Mouse (Mus musculus) liver, embryonic 11.5 days (tissue): ENCODE measurements around the gene Rnf111. TPM values are rescaled to one million over a fixed set of nuclear protein-coding genes. Genes with fewer than 3 reads are reported as not detected.
"Not testable (repeated sequence)": the region's sequence is repeated elsewhere in the genome, so short reads cannot be mapped to it uniquely, and the experiment has no call there.

Experiments
- ATAC-seq: fragments of 200-750 bp; cut with Nextera tagmentation; replicated peaks from 2 replicates; pipeline ENCODE4 v1.8.0; 2017; ENCODE audit warnings: moderate number of reproducible peaks, mild to moderate bottlenecking, moderate TSS enrichment, moderate library complexity; ENCODE audit not compliant: low FRiP score
- DNase-seq: peaks from one replicate; pipeline ENCODE4 v3.0.0-alpha.2; 2017; ENCODE audit warnings: low spot score
- H3K27ac ChIP-seq: fragments of 300-500 bp; sonication (generic); 2 replicates; pipeline ENCODE4 v1.5.1; 2014; ENCODE audit warnings: mild to moderate bottlenecking, low read depth, low read length, control low read depth
- H3K27me3 ChIP-seq: fragments of 300-500 bp; sonication (generic); replicated peaks from 2 replicates; pipeline ENCODE4 v1.6.1; 2014; ENCODE audit warnings: low read length, mixed read lengths; ENCODE audit not compliant: control insufficient read depth, insufficient read depth
- H3K36me3 ChIP-seq: fragments of 300-500 bp; sonication (generic); 2 replicates; pipeline ENCODE4 v1.6.1; 2014; ENCODE audit warnings: mild to moderate bottlenecking, low read length, moderate library complexity, mixed read lengths; ENCODE audit not compliant: control insufficient read depth, insufficient read depth
- H3K4me1 ChIP-seq: fragments of 300-500 bp; sonication (generic); replicated peaks from 2 replicates; pipeline ENCODE4 v1.6.1; 2014; ENCODE audit warnings: low read length, mixed read lengths; ENCODE audit not compliant: control insufficient read depth, insufficient read depth
- H3K4me2 ChIP-seq: fragments of 300-500 bp; sonication (generic); 2 replicates; pipeline ENCODE4 v1.6.1; 2014; ENCODE audit warnings: mild to moderate bottlenecking, control low read depth, moderate library complexity
- H3K4me3 ChIP-seq: fragments of 300-500 bp; sonication (generic); 2 replicates; pipeline ENCODE4 v1.5.1; 2014; ENCODE audit warnings: low read depth, low read length, control low read depth
- H3K9ac ChIP-seq: fragments of 300-500 bp; sonication (generic); 2 replicates; pipeline ENCODE4 v1.6.1; 2014; ENCODE audit warnings: low read depth, low read length, control low read depth
- H3K9me3 ChIP-seq: fragments of 300-500 bp; sonication (generic); 2 replicates; pipeline ENCODE4 v1.6.1; 2016; ENCODE audit warnings: low read length, inconsistent platforms, mixed read lengths; ENCODE audit not compliant: control insufficient read depth
- WGBS: fragments of 180-500 bp; shearing (Covaris S2); extraction: QIAGEN DNeasy Blood & Tissue Kit; methylation state at CpG from one replicate; pipeline ENCODE4 v1.1.7; 2014; 5-methylcytosine and 5-hydroxymethylcytosine counted together
- polyA plus RNA-seq: library from polyadenylated mRNA; unstranded; fragments of >200 nt; fragmentation: Nextera tagmentation; extraction: Ambion mirVana; gene quantifications from 2 replicates; pipeline ENCODE4 v1.2.1, GENCODE M21; 2014

The Rnf111 gene
- polyA plus RNA-seq, 1 experiment from 2014 or later, result 23.3 TPM

GRCm38 (mm10) chr9:70487401-70487800 lies 16.1 kb downstream of the Rnf111 start:
- no peak for ATAC-seq
- WGBS, result 80% methylated on average over 2 of the region's 2 CpGs

GRCm38 (mm10) chr9:70485840-70486239 lies 17.7 kb downstream of the Rnf111 start:
- Histone ChIP-seq H3K27ac (no peak overlapping the region), H3K4me3 (no peak overlapping the region), H3K27me3 (no peaks in the 10 kb centered on the region), H3K36me3 (0 out of 2 replicates have a peak, but pooled peaks cover 2% of the 10 kb centered on the region), H3K4me2 (no peak overlapping the region), H3K9ac (no peak overlapping the region), H3K4me1 (no peaks in the 10 kb centered on the region; the same call in 1 of the 2 replicates), H3K9me3 (no peaks in the 10 kb centered on the region)
- no peak for DNase-seq
- ATAC-seq, result no peak
- 54% methylated on average over 1 of the region's 1 CpGs for WGBS

More at GRCm38 (mm10) chr9:70487401-70487800, 16.1 kb downstream of the Rnf111 start:
- no peak for DNase-seq
- Histone ChIP-seq H3K4me2 (no peak overlapping the region), H3K36me3 (0 out of 2 replicates have a peak, but pooled peaks cover 4% of the 10 kb centered on the region), H3K27me3 (no peaks in the 10 kb centered on the region), H3K9me3 (no peaks in the 10 kb centered on the region), H3K9ac (no peak overlapping the region), H3K27ac (no peak overlapping the region), H3K4me1 (peaks cover 6% of the 10 kb centered on the region), H3K4me3 (no peak overlapping the region)

- Histone ChIP-seq H3K4me3 (no peak overlapping the region), H3K4me1 (no peaks in the 10 kb centered on the region), H3K9ac (no peak overlapping the region), H3K27ac (no peak overlapping the region), H3K36me3 (no peaks in the 10 kb centered on the region), H3K9me3 (no peaks in the 10 kb centered on the region), H3K27me3 (no peaks in the 10 kb centered on the region), H3K4me2 (no peak overlapping the region)
- DNase-seq (no peak), ATAC-seq (no peak)
- WGBS, result 87% methylated on average over 5 of the region's 5 CpGs
Observed at GRCm38 (mm10) chr9:70483495-70483894, 20.0 kb downstream of the Rnf111 start.

GRCm38 (mm10) chr9:70481872-70482271 lies 21.7 kb downstream of the Rnf111 start:
- Histone ChIP-seq H3K9me3 (no peaks in the 10 kb centered on the region), H3K27ac (no peak overlapping the region), H3K4me3 (no peak overlapping the region), H3K4me1 (no peaks in the 10 kb centered on the region), H3K4me2 (no peak overlapping the region), H3K27me3 (no peaks in the 10 kb centered on the region), H3K36me3 (no peaks in the 10 kb centered on the region), H3K9ac (no peak overlapping the region)
- ATAC-seq (no peak), DNase-seq (no peak)

- no peak overlapping the region for H3K27ac ChIP-seq
- H3K4me3 ChIP-seq, result no peak overlapping the region
- 82% methylated on average over 3 of the region's 3 CpGs for WGBS
- peaks cover 14% of the 10 kb centered on the region for H3K36me3 ChIP-seq
- DNase-seq (no peak), ATAC-seq (no peak)
- no peak overlapping the region for H3K9ac ChIP-seq
- no peaks in the 10 kb centered on the region for H3K4me1 ChIP-seq
- H3K9me3 ChIP-seq, result no peaks in the 10 kb centered on the region
- H3K27me3 ChIP-seq, result no peaks in the 10 kb centered on the region
- no peak overlapping the region for H3K4me2 ChIP-seq
Observed at GRCm38 (mm10) chr9:70477229-70477628, 26.3 kb downstream of the Rnf111 start.

GRCm38 (mm10) chr9:70475777-70476270 lies 27.7 kb downstream of the Rnf111 start:
- Histone ChIP-seq H3K9me3 (no peaks in the 10 kb centered on the region), H3K27ac (no peak overlapping the region), H3K4me3 (no peak overlapping the region), H3K36me3 (peaks cover 15% of the 10 kb centered on the region), H3K27me3 (no peaks in the 10 kb centered on the region), H3K4me1 (no peaks in the 10 kb centered on the region), H3K9ac (no peak overlapping the region), H3K4me2 (no peak overlapping the region)
- ATAC-seq (no peak), DNase-seq (no peak)
- WGBS, result 90% methylated on average over 9 of the region's 9 CpGs

- Histone ChIP-seq H3K36me3 (peaks cover 15% of the 10 kb centered on the region), H3K4me3 (no peak overlapping the region), H3K9ac (no peak overlapping the region), H3K27me3 (no peaks in the 10 kb centered on the region), H3K4me2 (no peak overlapping the region), H3K27ac (no peak overlapping the region), H3K4me1 (no peaks in the 10 kb centered on the region), H3K9me3 (no peaks in the 10 kb centered on the region)
- no peak for DNase-seq
- 92% methylated on average over 1 of the region's 1 CpGs for WGBS
- no peak for ATAC-seq
Observed at GRCm38 (mm10) chr9:70473400-70473799, 30.1 kb downstream of the Rnf111 start.

- H3K9me3 ChIP-seq, H3K27ac ChIP-seq, H3K4me2 ChIP-seq, H3K27me3 ChIP-seq, DNase-seq, H3K9ac ChIP-seq, ATAC-seq, H3K36me3 ChIP-seq, H3K4me1 ChIP-seq, H3K4me3 ChIP-seq: not testable (repeated sequence)
- WGBS, result 94% methylated on average over 13 of the region's 13 CpGs
Observed at GRCm38 (mm10) chr9:70463091-70463490, 40.4 kb downstream of the Rnf111 start.

- no peak overlapping the region for H3K4me3 ChIP-seq
- ATAC-seq (no peak), DNase-seq (no peak)
- 77% methylated on average over 2 of the region's 2 CpGs for WGBS
- no peak overlapping the region for H3K4me2 ChIP-seq
- no peaks in the 10 kb centered on the region for H3K27me3 ChIP-seq
- H3K9ac ChIP-seq, result no peak overlapping the region
- peaks cover 28% of the 10 kb centered on the region for H3K36me3 ChIP-seq
- no peaks in the 10 kb centered on the region for H3K4me1 ChIP-seq
- H3K27ac ChIP-seq, result no peak overlapping the region
- no peaks in the 10 kb centered on the region for H3K9me3 ChIP-seq
Observed at GRCm38 (mm10) chr9:70452371-70452770, 51.2 kb downstream of the Rnf111 start.
